Mouse (Mus musculus) G1E (cell line): ENCODE results near the gene Pitpna. TPM values are rescaled to one million over a fixed set of nuclear protein-coding genes. Genes with fewer than 3 reads are reported as not detected.
A peak's percentile ranks its signal among the peaks of the same experiment; 100 is the strongest.

ENCODE experiments used
- ATAC-seq: 2 replicates; pipeline ENCODE4 v1.8.0; 2016; ENCODE audit warnings: mild to moderate bottlenecking; ENCODE audit not compliant: insufficient number of reproducible peaks, poor library complexity, low FRiP score, severe bottlenecking; ENCODE audit errors: extremely low read depth
- DNase-seq: peaks from one replicate; pipeline ENCODE4 v3.0.0; 2012; ENCODE audit warnings: low spot score
- H3K27me3 ChIP-seq: 2 replicates; pipeline ENCODE4 v1.6.1; 2012; ENCODE audit warnings: mild to moderate bottlenecking, low read length, inconsistent platforms; ENCODE audit not compliant: insufficient read depth
- H3K36me3 ChIP-seq: replicated peaks from 2 replicates; pipeline ENCODE3; 2012; ENCODE audit warnings: mild to moderate bottlenecking, inconsistent platforms
- H3K4me1 ChIP-seq: 2 replicates; pipeline ENCODE4 v1.6.1; 2012; ENCODE audit warnings: low read depth, low read length, inconsistent platforms, mixed read lengths; ENCODE audit not compliant: insufficient read depth
- H3K4me3 ChIP-seq: 2 replicates; pipeline ENCODE4 v1.5.1; 2012; ENCODE audit warnings: low read depth, mild to moderate bottlenecking, inconsistent platforms, low read length, moderate library complexity, mixed read lengths
- H3K9me3 ChIP-seq: replicated peaks from 2 replicates; pipeline ENCODE4 v1.6.1; 2012; ENCODE audit warnings: inconsistent platforms
- CTCF ChIP-seq: IDR thresholded peaks from 2 replicates; pipeline ENCODE4 v1.5.1; 2012; ENCODE audit warnings: low read depth, low read length, inconsistent platforms, mixed read lengths
- GATA1 ChIP-seq: IDR thresholded peaks from 2 replicates; pipeline ENCODE4 v1.6.1; 2012; ENCODE audit warnings: borderline replicate concordance, low read length, inconsistent platforms, mixed read lengths
- GATA2 ChIP-seq: IDR thresholded peaks from 2 replicates; pipeline ENCODE4 v1.6.1; 2012; ENCODE audit warnings: low read depth, low read length, inconsistent platforms, borderline replicate concordance
- POLR2AphosphoS5 ChIP-seq: IDR thresholded peaks from 2 replicates; pipeline ENCODE4 v1.6.1; 2012; ENCODE audit warnings: low read depth, low read length, inconsistent platforms; ENCODE audit not compliant: insufficient replicate concordance
- TAL1 ChIP-seq: conservative IDR thresholded peaks from 2 replicates; pipeline ENCODE4 v1.6.1; 2012; ENCODE audit warnings: low read depth, low read length, inconsistent platforms, mixed read lengths
- polyA plus RNA-seq: library from polyadenylated mRNA; stranded (reverse); fragments of >175 nt; gene quantifications from 2 replicates; pipeline ENCODE4 v1.2.3, GENCODE M21; 2012
- total RNA-seq, 2 experiments: library from RNA; stranded (forward) in 1 of 2; stranded (reverse) in 1 of 2; fragments of 200-1000 nt in 1 of 2; fragments of >200 nt in 1 of 2; fragmentation: Nextera tagmentation in 1 of 2; gene quantifications; 2 replicates each; pipeline ENCODE4 v1.2.3; 2014 to 2017

Pitpna gene
- total and polyA plus RNA-seq, 3 experiments: 24.5 to 97.5 (median 43.2) TPM

DNA sequence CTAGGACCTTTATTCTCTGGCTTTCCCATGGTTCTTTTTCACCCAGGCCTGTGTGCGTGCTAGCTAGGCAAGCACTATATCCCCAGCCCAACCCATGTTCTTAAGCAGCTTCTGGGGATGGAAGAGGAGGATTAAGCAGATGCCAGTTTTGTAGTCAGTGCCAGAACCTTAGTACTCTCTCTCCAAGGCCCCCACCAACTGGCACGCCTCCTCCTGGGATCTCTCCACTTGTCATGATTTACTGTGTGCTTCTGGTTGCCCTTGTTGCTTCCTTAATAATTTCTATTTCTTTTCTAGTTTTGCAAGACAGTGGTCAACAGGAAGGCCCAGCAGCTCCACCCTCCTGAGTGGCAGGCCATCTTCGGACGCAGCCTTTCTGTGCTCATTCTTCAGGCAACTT lies 37.9 kb downstream of the Pitpna start:
- DNase-seq (no peak), ATAC-seq (no peak)
- Histone ChIP-seq H3K9me3 (no peaks in the 10 kb centered on the region), H3K27me3 (no peaks in the 10 kb centered on the region), H3K36me3 (peaks cover 71% of the 10 kb centered on the region), H3K4me1 (peaks cover 31% of the 10 kb centered on the region), H3K4me3 (no peak overlapping the region)
- no peak for TF ChIP-seq POLR2AphosphoS5
- no peak for TF ChIP-seq TAL1
- no peak for TF ChIP-seq CTCF
- TF ChIP-seq GATA1: no peak
- no peak for TF ChIP-seq GATA2

DNA sequence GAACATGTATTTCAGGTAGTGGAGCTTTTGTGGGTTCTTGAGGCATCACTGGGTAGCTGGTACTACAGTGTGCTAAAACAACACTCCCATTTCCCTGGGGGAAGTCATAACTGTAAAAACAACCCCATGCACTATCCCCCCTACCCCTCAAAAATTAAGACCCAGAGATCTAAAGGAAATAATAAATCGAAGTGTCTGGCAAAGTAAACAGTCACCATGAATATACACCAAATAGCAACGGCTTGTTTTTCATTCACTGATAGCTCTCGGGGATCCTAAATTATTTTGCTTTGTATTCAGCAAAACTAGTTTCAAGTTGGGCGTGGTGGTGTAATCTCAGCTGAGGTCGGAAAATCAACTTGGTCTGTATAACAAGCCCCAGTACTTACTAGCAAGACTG lies 42.2 kb downstream of the Pitpna start:
- ATAC-seq (no peak), DNase-seq (no peak)
- TF ChIP-seq POLR2AphosphoS5: no peak; the same call in 1 of the 2 replicates
- TF ChIP-seq TAL1: no peak
- TF ChIP-seq GATA1: no peak
- no peak for TF ChIP-seq CTCF
- TF ChIP-seq GATA2: no peak

DNA sequence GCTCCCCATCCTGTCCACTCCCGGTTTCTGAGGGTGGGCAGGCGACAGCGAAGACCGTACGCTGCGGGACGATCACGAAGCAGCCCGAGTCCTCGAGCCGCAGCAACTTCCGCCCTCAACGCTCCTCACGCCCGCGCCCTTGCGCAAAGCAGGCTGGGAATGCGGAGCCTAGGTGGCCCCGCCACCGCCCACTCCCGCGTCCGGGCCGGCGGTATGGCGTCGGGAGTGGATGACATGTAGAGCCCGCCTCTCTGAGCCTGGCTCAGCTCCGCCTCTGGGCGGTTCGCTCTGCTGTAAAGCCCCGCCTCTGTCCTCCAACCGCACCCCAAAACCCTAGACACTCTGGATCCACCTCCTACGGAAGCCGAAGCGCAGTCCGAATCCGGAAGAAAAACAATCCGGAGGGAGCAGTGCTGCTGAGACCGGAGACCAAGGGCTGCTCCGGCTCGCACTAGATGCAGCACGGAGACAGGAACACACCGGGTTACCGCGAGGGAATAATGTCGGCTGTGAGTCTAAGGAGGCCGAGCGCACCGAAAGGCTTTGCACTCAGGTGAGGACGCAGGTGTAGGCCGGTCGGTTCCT lies 42.8 kb downstream of the Pitpna start, which contains the start of gene Inpp5k:
Gene Inpp5k, plus strand, starts transcription at position 344 of the 585 bp plus-strand sequence.
- Histone ChIP-seq H3K4me3 (peak within 1 kb of the TSS; percentile 91), H3K9me3 (no peaks in the 10 kb centered on the region), H3K36me3 (peaks cover 68% of the 10 kb centered on the region), H3K27me3 (no peaks in the 10 kb centered on the region), H3K4me1 (peaks cover 26% of the 10 kb centered on the region)
- TF ChIP-seq TAL1 (no peak), POLR2AphosphoS5 (0 out of 2 replicates have a peak, but pooled peaks have one; percentile 24)
- ATAC-seq (peak; percentile 98), DNase-seq (peak; percentile 95)

More for the DNA sequence above, 42.2 kb downstream of the Pitpna start:
- Histone ChIP-seq H3K36me3 (peaks cover 68% of the 10 kb centered on the region), H3K4me3 (peak overlapping the region; percentile 91), H3K9me3 (no peaks in the 10 kb centered on the region), H3K4me1 (peaks cover 26% of the 10 kb centered on the region), H3K27me3 (no peaks in the 10 kb centered on the region)

DNA sequence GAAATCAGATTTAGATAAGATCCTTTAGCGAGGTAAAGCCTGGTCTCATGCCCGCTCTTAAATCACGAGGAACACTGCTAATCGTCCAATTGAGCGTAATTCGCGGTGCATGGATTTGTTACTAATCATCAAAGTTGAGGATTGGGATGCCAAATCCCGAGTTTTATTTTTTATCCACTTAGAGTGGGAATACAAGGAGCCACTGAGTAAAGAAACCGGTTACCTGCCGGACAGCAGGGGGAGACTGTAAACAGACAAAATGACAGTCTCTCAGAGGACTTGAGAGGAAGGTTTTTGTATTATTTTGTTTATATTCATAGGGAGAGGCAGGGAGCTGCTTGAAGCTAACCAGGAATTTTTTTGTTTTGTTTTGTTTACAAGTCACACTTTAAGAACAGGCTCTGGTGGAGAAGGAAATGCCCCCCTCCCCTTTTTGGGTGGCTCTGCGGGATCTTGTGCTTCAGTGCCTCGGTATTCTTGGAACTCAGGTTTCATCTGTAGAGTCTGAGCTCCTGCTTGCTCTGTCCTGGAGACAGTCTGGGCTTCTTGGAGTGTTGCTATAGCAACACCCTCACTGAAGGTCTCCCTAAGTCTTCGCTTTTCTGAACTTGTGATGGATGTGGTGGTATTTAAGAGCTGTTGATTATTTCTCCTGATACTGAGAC lies 43.8 kb downstream of the Pitpna start:
- H3K4me3 ChIP-seq: peak overlapping the region; percentile 91
- TF ChIP-seq TAL1 (no peak), GATA2 (no peak), POLR2AphosphoS5 (no peak), GATA1 (no peak), CTCF (no peak)
- no peaks in the 10 kb centered on the region for H3K27me3 ChIP-seq
- ATAC-seq (no peak), DNase-seq (no peak)
- H3K4me1 ChIP-seq: peaks cover 26% of the 10 kb centered on the region
- H3K9me3 ChIP-seq: no peaks in the 10 kb centered on the region
- H3K36me3 ChIP-seq: peaks cover 68% of the 10 kb centered on the region

DNA sequence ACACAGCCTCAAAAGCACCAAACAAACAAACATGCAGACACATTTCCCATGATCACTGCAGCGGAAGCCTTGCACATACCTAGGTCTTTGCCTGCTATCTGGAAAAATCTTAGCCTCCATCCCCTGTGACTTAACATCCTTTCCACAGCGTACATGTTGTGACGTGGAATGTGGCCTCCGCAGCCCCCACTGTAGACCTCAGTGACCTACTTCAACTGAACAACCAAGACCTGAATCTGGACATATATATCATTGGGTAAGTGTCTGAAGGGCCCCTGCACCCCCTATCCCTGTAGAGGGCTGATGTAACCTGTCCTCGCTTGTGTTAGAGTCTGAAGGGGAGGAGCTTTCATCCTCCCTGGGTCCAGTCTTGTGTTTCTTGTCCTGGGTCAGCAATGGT lies 45.0 kb downstream of the Pitpna start:
- DNase-seq (no peak), ATAC-seq (no peak)
- H3K36me3 ChIP-seq: peaks cover 68% of the 10 kb centered on the region
- H3K4me3 ChIP-seq: no peak overlapping the region
- H3K4me1 ChIP-seq: peaks cover 26% of the 10 kb centered on the region
- TF ChIP-seq TAL1 (no peak), POLR2AphosphoS5 (no peak), GATA1 (no peak), CTCF (no peak), GATA2 (no peak)
- H3K27me3 ChIP-seq: no peaks in the 10 kb centered on the region
- no peaks in the 10 kb centered on the region for H3K9me3 ChIP-seq

DNA sequence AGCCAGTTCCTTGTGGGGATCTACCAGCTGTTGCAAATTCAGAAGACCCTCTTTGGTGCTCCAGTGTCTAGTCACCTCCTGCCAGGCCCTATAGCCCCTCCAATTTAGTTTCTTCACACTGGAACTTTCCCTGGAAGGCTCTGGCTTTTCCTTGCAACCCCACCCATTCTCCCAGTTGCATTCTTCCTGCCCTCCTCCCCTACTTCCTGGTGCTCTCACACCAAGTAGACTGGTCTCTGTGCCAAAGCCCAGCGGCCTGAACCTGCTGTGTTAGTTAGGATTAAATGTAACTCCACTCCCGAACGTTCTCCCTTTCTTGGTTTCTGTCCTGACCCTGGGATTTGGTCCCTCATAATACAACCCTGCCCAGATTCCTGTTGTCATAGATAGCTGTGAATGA lies 46.9 kb downstream of the Pitpna start:
- TF ChIP-seq GATA1 (no peak), GATA2 (no peak), CTCF (no peak), POLR2AphosphoS5 (no peak), TAL1 (no peak)
- H3K4me1 ChIP-seq: peaks cover 21% of the 10 kb centered on the region

DNA sequence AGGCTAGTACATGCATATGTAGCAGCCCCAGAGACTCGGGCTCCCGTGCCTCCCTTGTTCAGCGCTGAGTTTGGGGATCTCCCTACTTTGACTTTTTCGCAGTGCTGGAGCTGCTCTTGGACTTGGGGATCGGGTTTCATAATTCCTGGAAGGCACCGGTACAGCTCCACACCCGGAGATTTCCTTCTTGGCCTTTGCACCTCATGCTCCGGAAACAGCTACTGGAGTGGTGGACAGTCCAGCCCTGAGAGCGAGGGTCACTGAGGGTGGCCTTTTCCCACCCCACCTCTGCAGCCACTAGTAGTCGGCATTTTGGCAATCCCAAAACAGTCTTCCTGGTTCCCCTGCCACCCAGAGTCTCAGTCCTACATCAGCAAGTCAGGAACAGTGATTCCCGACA lies 47.4 kb downstream of the Pitpna start:
- H3K9me3 ChIP-seq: no peaks in the 10 kb centered on the region
- H3K36me3 ChIP-seq: peaks cover 71% of the 10 kb centered on the region
- TF ChIP-seq GATA1 (no peak), POLR2AphosphoS5 (no peak), CTCF (no peak), TAL1 (no peak), GATA2 (no peak)
- H3K27me3 ChIP-seq: no peaks in the 10 kb centered on the region
- no peak overlapping the region for H3K4me3 ChIP-seq
- peaks cover 16% of the 10 kb centered on the region for H3K4me1 ChIP-seq
- ATAC-seq (no peak), DNase-seq (no peak)

More for the DNA sequence above, 46.9 kb downstream of the Pitpna start:
- no peak for ATAC-seq
- Histone ChIP-seq H3K9me3 (no peaks in the 10 kb centered on the region), H3K36me3 (peaks cover 68% of the 10 kb centered on the region), H3K27me3 (no peaks in the 10 kb centered on the region), H3K4me3 (no peak overlapping the region)
- no peak for DNase-seq
